Mouse (Mus musculus): ENCODE results near the gene Wdr60. TPM values are rescaled to one million over a fixed set of nuclear protein-coding genes. Genes with fewer than 3 reads are reported as not detected.

The Wdr60 gene
- 1 to 10 TPM in 1 of 2 experiments, under 1 TPM in 1; 0.94 to 4.0 TPM for total RNA-seq (2023)

GRCm38 (mm10) chr12:116262555-116263341 is at the start of gene Wdr60:
Gene Wdr60, minus strand, starts transcription at chr12:116263022.

GRCm38 (mm10) chr12:116280653-116281364 is 18.0 kb upstream of the Wdr60 start, which contains the start of gene Esyt2:
Gene Esyt2, plus strand, starts transcription at chr12:116281196.

GRCm38 (mm10) chr12:116275086-116275485 is 12.3 kb upstream of the Wdr60 start, which contains the start of gene Gm11027:
Gene Gm11027, plus strand, starts transcription at chr12:116275386.

Other genes starting within 250 kb of the Wdr60 start
- gene Zfp386, start 215.3 kb downstream of the Wdr60 start, total RNA-seq (2023) = 10 to 100 TPM; 30.5 to 32.7 TPM
- not detected for gene Vipr2, start 185.3 kb downstream of the Wdr60 start, total RNA-seq (2023)
- gene Gm11027, start 12.4 kb upstream of the Wdr60 start, total RNA-seq (2023) = not detected
- gene Esyt2, start 18.2 kb upstream of the Wdr60 start, total RNA-seq (2023) = 10 to 100 TPM; 35.1 to 38.4 TPM
- 1 to 10 TPM; 8.4 to 9.3 TPM for gene Ncapg2, start 142.4 kb upstream of the Wdr60 start, total RNA-seq (2023)
- gene Ptprn2, start 222.7 kb upstream of the Wdr60 start, total RNA-seq (2023) = not detected